Mouse (Mus musculus) adrenal gland, postnatal 14 days (tissue): Measurements from ENCODE around the gene Upp1. TPM values are rescaled to one million over a fixed set of nuclear protein-coding genes. Genes with fewer than 3 reads are reported as not detected.
"Not testable (repeated sequence)": the region's sequence is repeated elsewhere in the genome, so short reads cannot be mapped to it uniquely, and the experiment has no call there.

ENCODE experiments used
- DNase-seq: peaks from one replicate; pipeline ENCODE4 v3.0.0; 2021; ENCODE audit warnings: mixed read lengths
- long read RNA-seq, 2 experiments: library from polyadenylated mRNA; stranded (forward); transcript quantifications; one replicate each; pipeline ENCODE4 v2.0.0; 2021
- total RNA-seq: library from RNA; stranded (reverse); gene quantifications from 2 replicates; pipeline ENCODE4 v1.2.3, GENCODE M21; 2021

The Upp1 gene
- total RNA-seq = 5.3 and 6.6 TPM in 2 replicates
- long read RNA-seq, experiment 1, partial matches to known transcripts = 1 of 5 reads
- long read RNA-seq, experiment 1, other reads (novel, unspliced or antisense) = 0 of 5 reads
- long read RNA-seq, experiment 2, partial matches to known transcripts = 0 of 4 reads
- long read RNA-seq, experiment 2, other reads (novel, unspliced or antisense) = 0 of 4 reads

- no peak for DNase-seq
Observed at GRCm38 (mm10) chr11:9118050-9118420, at the start of gene Upp1. Gene Upp1 (plus strand): TSS chr11:9118103.

GRCm38 (mm10) chr11:9076444-9076843 lies 41.5 kb upstream of the Upp1 start:
- no peak for DNase-seq

GRCm38 (mm10) chr11:9113189-9113588 lies 4.7 kb upstream of the Upp1 start:
- DNase-seq = no peak

- no peak for DNase-seq
Observed at GRCm38 (mm10) chr11:9115367-9116120, 2.4 kb upstream of the Upp1 start.

GRCm38 (mm10) chr11:9116121-9116520 lies 1.8 kb upstream of the Upp1 start:
- DNase-seq = no peak

GRCm38 (mm10) chr11:9116916-9117315 lies 987 bp upstream of the Upp1 start:
- no peak for DNase-seq

GRCm38 (mm10) chr11:9117358-9118049 lies 399 bp upstream of the Upp1 start:
- DNase-seq = peak; percentile 88

- peak; percentile 73 for DNase-seq
Observed at GRCm38 (mm10) chr11:9118421-9119121, 668 bp downstream of the Upp1 start.

- no peak for DNase-seq
Observed at GRCm38 (mm10) chr11:9119231-9120020, 1.5 kb downstream of the Upp1 start.

GRCm38 (mm10) chr11:9122315-9122714 lies 4.4 kb downstream of the Upp1 start:
- DNase-seq = no peak

GRCm38 (mm10) chr11:9126373-9127107 lies 8.6 kb downstream of the Upp1 start:
- DNase-seq = no peak

- no peak for DNase-seq
Observed at GRCm38 (mm10) chr11:9128110-9128509, 10.2 kb downstream of the Upp1 start.

GRCm38 (mm10) chr11:9129528-9129927 lies 11.6 kb downstream of the Upp1 start:
- DNase-seq = no peak

GRCm38 (mm10) chr11:9131688-9132087 lies 13.8 kb downstream of the Upp1 start:
- no peak for DNase-seq

GRCm38 (mm10) chr11:9135589-9136246 lies 17.8 kb downstream of the Upp1 start:
- peak; percentile 30 for DNase-seq

- peak; percentile 82 for DNase-seq
Observed at GRCm38 (mm10) chr11:9136471-9136870, 18.6 kb downstream of the Upp1 start.

GRCm38 (mm10) chr11:9145113-9145512 lies 27.2 kb downstream of the Upp1 start:
- DNase-seq = no peak

- DNase-seq = no peak
Observed at GRCm38 (mm10) chr11:9146115-9146514, 28.2 kb downstream of the Upp1 start.

GRCm38 (mm10) chr11:9146683-9147082 lies 28.8 kb downstream of the Upp1 start:
- DNase-seq = no peak

- DNase-seq = peak; percentile 42
Observed at GRCm38 (mm10) chr11:9148206-9148605, 30.3 kb downstream of the Upp1 start.

GRCm38 (mm10) chr11:9150403-9150802 lies 32.5 kb downstream of the Upp1 start:
- not testable (repeated sequence) for DNase-seq
